Comparison of ENCODE assay signal across 18 mouse cellular contexts in genomic region chr15:40134152-40134792, GRCm38 (mm10). TPM values are rescaled to one million over a fixed set of nuclear protein-coding genes. Genes with fewer than 3 reads are reported as not detected.
DNase-seq lines count a peak whose midpoint lies in the region; ATAC-seq and TF ChIP-seq lines count a peak whose summit lies in the region.
"Had no signal": no experiment of that assay in that cellular context is flagged by ENCODE, and none has a peak within 500 bp of the region (broad histone marks: within the 10 kb centered on the region; RNA-seq: fewer than 3 reads in every experiment).

TSS of gene 9330182O14Rik (plus strand) at chr15:40134365.

- H3K9me3 ChIP-seq in kidney, embryonic 16.5 days (ENCODE audit: low read length), result no peaks in the 10 kb centered on the region
- no peaks in the 10 kb centered on the region for H3K9me3 ChIP-seq in ES-Bruce4 (replicated peaks; ENCODE audit: control insufficient read depth, insufficient read depth, low read length, poor library complexity, severe bottlenecking)
- H3K9me3 ChIP-seq in forebrain, postnatal 0 days (ENCODE audit: low read length), result no peaks in the 10 kb centered on the region
- H3K9me3 ChIP-seq: forebrain, embryonic 13.5 days; midbrain, embryonic 15.5 days had no signal

- WGBS in kidney, embryonic 16.5 days, result 45% methylated on average over 10 of the region's 10 CpGs
- 60% methylated on average over 10 of the region's 10 CpGs for WGBS in forebrain, postnatal 0 days

- H3K4me1 ChIP-seq in kidney, embryonic 16.5 days (ENCODE audit: insufficient read depth, low read length), result no peaks in the 10 kb centered on the region
- H3K4me1 ChIP-seq in ES-Bruce4 (ENCODE audit: control insufficient read depth, insufficient read depth, low read length), result no peaks in the 10 kb centered on the region
- no peaks in the 10 kb centered on the region for H3K4me1 ChIP-seq in forebrain, postnatal 0 days (ENCODE audit: insufficient read depth)
- H3K4me1 ChIP-seq: forebrain, embryonic 13.5 days; midbrain, embryonic 15.5 days had no signal

- TF ChIP-seq CTCF in ES-Bruce4 (IDR thresholded peaks at IDR 0.05; ENCODE audit: low read depth, low read length), result peak; percentile 19
- TF ChIP-seq CTCF in forebrain, postnatal 0 days (IDR thresholded peaks at IDR 0.05; ENCODE audit: low read depth), result no peak

- H3K4me2 ChIP-seq in kidney, embryonic 16.5 days (replicated peaks; ENCODE audit: low read depth, low read length), result no peak within 1 kb of the TSS
- H3K4me2 ChIP-seq in forebrain, postnatal 0 days (ENCODE audit: low read depth), result no peak within 1 kb of the TSS
- H3K4me2 ChIP-seq: forebrain, embryonic 13.5 days; midbrain, embryonic 15.5 days had no signal

- no peaks in the 10 kb centered on the region for H3K27me3 ChIP-seq in kidney, embryonic 16.5 days (ENCODE audit: insufficient read depth, low read length)
- H3K27me3 ChIP-seq in ES-Bruce4 (ENCODE audit: control insufficient read depth, insufficient read depth, low read length, poor library complexity, severe bottlenecking), result no peaks in the 10 kb centered on the region
- H3K27me3 ChIP-seq in forebrain, postnatal 0 days (ENCODE audit: insufficient read depth, low read length), result no peaks in the 10 kb centered on the region
- H3K27me3 ChIP-seq: forebrain, embryonic 13.5 days; midbrain, embryonic 15.5 days had no signal

- no peak within 1 kb of the TSS for H3K4me3 ChIP-seq in kidney, embryonic 16.5 days (ENCODE audit: low read length)
- no peak within 1 kb of the TSS for H3K4me3 ChIP-seq in ES-Bruce4 (ENCODE audit: low read depth, low read length)
- no peak within 1 kb of the TSS for H3K4me3 ChIP-seq in forebrain, postnatal 0 days (ENCODE audit: low read depth, low read length)
- H3K4me3 ChIP-seq: forebrain, embryonic 13.5 days; midbrain, embryonic 15.5 days had no signal

- no peaks in the 10 kb centered on the region for H3K36me3 ChIP-seq in kidney, embryonic 16.5 days (ENCODE audit: insufficient read depth, low read length)
- no peaks in the 10 kb centered on the region for H3K36me3 ChIP-seq in ES-Bruce4 (ENCODE audit: control insufficient read depth, insufficient read depth, low read length, poor library complexity, severe bottlenecking)
- H3K36me3 ChIP-seq in forebrain, postnatal 0 days (ENCODE audit: insufficient read depth), result no peaks in the 10 kb centered on the region
- H3K36me3 ChIP-seq: midbrain, embryonic 15.5 days had no signal

- no peak within 1 kb of the TSS for H3K9ac ChIP-seq in kidney, embryonic 16.5 days (replicated peaks; ENCODE audit: low read length)
- no peak within 1 kb of the TSS for H3K9ac ChIP-seq in ES-Bruce4 (ENCODE audit: low read depth, poor library complexity, severe bottlenecking)
- no peak within 1 kb of the TSS for H3K9ac ChIP-seq in forebrain, postnatal 0 days
- H3K9ac ChIP-seq: forebrain, embryonic 13.5 days; midbrain, embryonic 15.5 days had no signal

- DNase-seq in kidney, adult 9 months, result peak; percentile 10
- DNase-seq in 416B (ENCODE audit: low read depth), result peak; percentile 6
- no peak for DNase-seq in forebrain, postnatal 0 days
- DNase-seq in heart, adult 18-20 months, result no peak
- no peak for DNase-seq in natural killer cell, adult 2 months (ENCODE audit: low spot score in 2 of 2)
- DNase-seq: gastrocnemius, postnatal 25 days; kidney, postnatal 25 days; right cerebral cortex, postnatal 25 days had no signal

- no peak for TF ChIP-seq EP300 in ES-Bruce4 (IDR thresholded peaks at IDR 0.05; ENCODE audit: insufficient read depth, low read depth, low read length)

- no peak within 1 kb of the TSS for H3K27ac ChIP-seq in kidney, embryonic 16.5 days (ENCODE audit: low read length)
- H3K27ac ChIP-seq in ES-Bruce4 (ENCODE audit: insufficient read depth, low read length), result no peak within 1 kb of the TSS
- H3K27ac ChIP-seq in forebrain, postnatal 0 days (ENCODE audit: low read depth, low read length), result no peak within 1 kb of the TSS
- H3K27ac ChIP-seq: forebrain, embryonic 13.5 days; midbrain, embryonic 15.5 days had no signal

- TF ChIP-seq POLR2A in ES-Bruce4 (IDR thresholded peaks at IDR 0.05; ENCODE audit: insufficient read depth, low read length), result no peak

- ATAC-seq in kidney, embryonic 16.5 days (ENCODE audit: low FRiP score, low TSS enrichment), result no peak
- peak; percentile 71 for ATAC-seq in common myeloid progenitor, adult 5-6 weeks (replicated peaks; ENCODE audit: low read depth, poor library complexity, severe bottlenecking)
- no peak for ATAC-seq in forebrain, postnatal 0 days
- ATAC-seq: forebrain, embryonic 13.5 days; midbrain, embryonic 15.5 days had no signal

RNA-seq across cellular contexts. Expression of gene 9330182O14Rik, which starts in this region (rescaled TPM):
- not detected in 2 replicates for polyA plus RNA-seq in kidney, embryonic 16.5 days (2015; fragmentation: Nextera tagmentation; extraction: Ambion mirVana)
- not detected in 2 replicates for polyA plus RNA-seq in ES-Bruce4 (2011; ENCODE audit: insufficient read depth, insufficient read length, low read depth, missing spikeins)
- total RNA-seq in common myeloid progenitor, adult 5-6 weeks (2017), result not detected in 2 replicates
- 0.23 and 1.1 TPM in 2 replicates for total RNA-seq in forebrain, postnatal 0 days (2014; rRNA removed)
- not detected in 2 replicates for polyA plus RNA-seq in forebrain, postnatal 0 days (2015; fragmentation: Nextera tagmentation; extraction: Ambion mirVana)
- total RNA-seq in heart, adult 18-20 months (2021), result not detected
- total RNA-seq: gastrocnemius, postnatal 25 days; heart, postnatal 25 days; left cerebral cortex, postnatal 25 days; neutrophil, adult 5-6 weeks had no signal
- polyA plus RNA-seq: embryonic facial prominence, embryonic 11.5 days; forebrain, embryonic 13.5 days; liver, embryonic 16.5 days; midbrain, embryonic 15.5 days had no signal

Comparison
In these comparisons a context has a peak if more than half of its experiments do, and no peak if none do; other contexts are left out.
1. Peak in ATAC-seq in common myeloid progenitor, adult 5-6 weeks; RNA of the gene not detected or under 1 TPM.
2. DNase-seq: peak in kidney, adult 9 months (single experiment) and 416B (single experiment); none in forebrain, postnatal 0 days (single experiment), heart, adult 18-20 months (0 of 2) and natural killer cell, adult 2 months (0 of 2).